Mouse (Mus musculus) megakaryocyte progenitor cell, adult 5-6 weeks (primary cell): ENCODE data around the gene Filip1l. TPM values are rescaled to one million over a fixed set of nuclear protein-coding genes. Genes with fewer than 3 reads are reported as not detected.

Experiments used
- ATAC-seq: replicated peaks from 2 replicates; pipeline ENCODE4 v1.8.0; 2016; ENCODE audit warnings: mild to moderate bottlenecking, moderate TSS enrichment, inconsistent platforms; ENCODE audit not compliant: poor library complexity
- total RNA-seq, 2 experiments: library from RNA; stranded (forward) in 1 of 2; stranded (reverse) in 1 of 2; fragments of 157-497, 149-512 nt in 1 of 2; fragments of 200-1000 nt in 1 of 2; gene quantifications; 2 replicates each; pipeline versions ENCODE4 v1.2.3 to v1.2.4; 2015 to 2017

The Filip1l gene
- total RNA-seq, 2 experiments from 2014 or later = 2.8 to 5.2 TPM

DNA sequence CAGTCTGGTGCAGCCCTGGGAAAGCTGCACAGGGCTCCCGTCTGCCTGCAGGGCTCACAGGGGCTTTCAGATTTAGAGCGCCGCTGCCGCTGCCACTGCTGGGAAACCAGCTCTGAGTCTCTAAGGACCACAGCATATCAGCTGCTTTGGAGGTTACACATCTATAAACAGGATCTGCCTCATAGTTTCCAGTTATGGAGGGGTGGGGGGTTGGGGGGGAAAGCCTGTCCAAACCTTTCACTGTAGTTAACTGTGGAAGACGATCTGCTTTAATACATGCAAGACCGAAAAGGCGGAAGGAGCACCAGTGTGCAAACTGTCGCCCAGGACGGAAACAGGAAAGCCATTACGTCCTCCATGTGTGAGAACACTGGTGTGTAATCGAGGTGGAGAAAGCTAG, 40.3 kb downstream of the Filip1l start:
- no peak for ATAC-seq

DNA sequence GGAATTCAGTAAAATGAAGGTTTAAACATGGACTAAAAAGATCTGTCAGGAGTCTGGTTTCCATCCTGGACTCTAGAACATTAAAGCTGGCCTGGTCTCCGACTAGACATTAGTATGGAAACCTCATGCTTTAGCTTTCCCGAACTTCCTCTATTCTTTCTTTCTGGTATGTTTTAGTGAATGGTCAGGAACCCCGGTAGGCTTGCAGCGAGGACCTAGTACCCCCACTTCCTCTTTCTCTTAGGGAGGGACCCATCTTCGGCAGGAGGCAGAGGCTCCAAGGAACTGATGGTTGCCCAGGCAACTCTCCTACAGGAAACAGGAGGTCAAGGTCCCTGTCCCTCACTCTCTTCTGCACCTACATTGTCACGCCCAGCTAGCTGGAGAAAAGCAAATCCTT, 43.4 kb downstream of the Filip1l start:
- peak; percentile 56 for ATAC-seq

DNA sequence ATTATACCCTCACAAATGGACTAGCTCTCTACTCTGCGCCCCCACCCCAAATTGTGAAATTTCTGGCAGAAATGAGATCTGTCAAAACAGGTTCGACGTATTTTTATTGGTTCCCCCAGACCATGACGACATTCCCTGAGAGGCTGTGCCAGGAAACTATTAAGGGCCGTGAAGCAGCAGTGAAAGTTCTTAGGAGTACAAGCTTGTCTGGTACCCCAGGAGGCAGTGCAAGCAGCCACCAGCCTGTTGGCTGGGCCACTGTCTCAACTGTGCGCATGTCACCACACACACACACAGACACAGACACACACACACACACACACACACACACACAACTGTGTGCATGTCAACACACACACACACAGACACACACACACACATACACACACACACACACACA, 45.0 kb downstream of the Filip1l start:
- ATAC-seq = no peak

DNA sequence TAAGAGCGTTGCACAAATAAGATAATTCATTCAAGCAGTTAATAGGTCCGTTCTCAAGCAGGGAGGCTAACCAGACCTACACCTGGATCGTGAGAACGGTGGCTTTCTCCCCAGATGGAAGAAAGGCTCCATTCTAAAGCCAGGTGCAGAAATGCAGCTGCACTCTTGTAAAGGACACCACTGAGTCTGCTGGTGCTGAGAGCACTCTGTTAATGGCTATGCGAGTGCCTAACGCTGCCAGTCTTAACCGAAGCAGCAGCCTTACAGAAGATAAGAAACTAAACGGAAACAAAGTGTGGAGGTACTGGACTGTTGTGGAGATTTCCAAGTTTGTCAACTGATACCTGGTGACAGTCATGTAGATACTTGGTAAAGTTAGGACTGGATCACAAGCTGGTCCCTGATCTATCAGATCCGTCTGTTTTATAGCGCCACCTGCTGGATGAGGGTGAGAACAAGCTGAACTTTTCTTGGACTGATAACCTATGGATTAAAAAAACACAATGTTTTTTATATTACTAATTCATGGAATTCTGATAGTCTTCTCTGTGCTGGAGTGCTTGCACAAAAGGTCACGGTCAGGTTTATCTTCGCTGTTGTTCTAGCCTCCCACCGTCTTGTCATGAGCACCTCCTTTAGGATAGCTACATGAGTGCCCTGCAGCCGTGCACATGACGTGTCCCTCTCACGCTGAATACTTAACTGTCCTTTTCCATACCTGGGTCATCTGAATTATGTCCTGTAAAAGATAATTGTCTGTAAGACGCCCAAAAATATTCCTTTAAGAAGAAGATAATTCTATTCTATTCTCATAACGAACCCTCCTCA, 45.7 kb downstream of the Filip1l start:
- peak; percentile 77 for ATAC-seq

DNA sequence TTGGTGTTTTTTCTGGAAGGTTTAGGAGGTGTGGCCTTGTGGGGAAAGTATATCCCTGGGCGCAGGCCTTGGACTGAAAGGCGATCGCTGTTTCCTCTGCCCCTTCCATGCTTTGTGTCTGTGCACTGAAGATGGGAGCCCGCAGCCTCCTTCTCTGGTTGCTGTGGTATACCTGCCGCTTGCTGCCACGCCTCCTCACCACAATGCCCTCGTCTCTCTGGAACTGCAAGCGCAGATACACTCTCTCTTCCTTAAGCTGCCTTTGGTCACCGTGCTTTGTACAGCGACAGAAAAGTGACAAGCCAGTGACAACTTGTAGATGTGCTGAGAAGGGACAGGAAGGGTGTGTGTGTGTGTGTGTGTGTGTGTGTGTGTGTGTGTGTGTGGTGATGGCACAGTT, 46.7 kb downstream of the Filip1l start:
- ATAC-seq = no peak

DNA sequence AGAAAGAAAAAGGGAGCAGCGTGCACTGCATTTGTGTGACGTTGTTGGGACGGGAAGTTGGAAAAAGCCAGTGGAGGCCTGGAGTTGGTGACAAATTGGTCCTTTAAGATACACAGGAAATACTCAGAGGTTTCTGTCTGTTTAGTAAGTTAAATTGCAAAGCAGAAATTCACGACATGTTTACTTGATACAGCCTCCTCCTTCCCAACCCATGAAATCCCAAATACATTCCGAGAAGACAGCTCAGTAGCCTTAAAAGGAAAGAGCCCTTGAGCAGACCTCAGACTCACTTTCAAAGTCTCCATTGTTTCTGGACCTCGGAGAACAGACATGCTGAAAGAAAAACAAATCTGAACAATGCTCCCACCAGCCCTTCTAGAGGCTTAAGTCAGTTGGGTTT, 48.8 kb downstream of the Filip1l start:
- ATAC-seq = no peak

DNA sequence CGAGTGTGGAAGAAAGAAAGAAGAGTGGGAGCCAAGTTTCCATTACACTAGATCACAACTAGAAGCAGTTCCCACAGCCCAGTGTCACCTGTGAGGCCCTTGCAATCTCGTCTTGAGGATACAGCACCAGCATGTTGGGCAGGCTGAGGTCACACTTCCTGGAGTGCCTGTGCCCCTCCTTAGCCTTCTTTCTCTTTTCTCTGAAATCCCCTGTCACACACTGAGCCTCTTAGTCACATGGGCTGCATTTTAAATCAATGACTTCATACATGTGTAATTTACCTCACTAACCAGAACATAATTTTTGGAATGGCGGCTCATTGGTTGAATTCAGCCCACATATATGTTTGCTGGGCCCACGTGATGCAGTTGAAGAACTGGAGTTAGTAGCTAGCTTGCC, 50.0 kb downstream of the Filip1l start:
- ATAC-seq = no peak

DNA sequence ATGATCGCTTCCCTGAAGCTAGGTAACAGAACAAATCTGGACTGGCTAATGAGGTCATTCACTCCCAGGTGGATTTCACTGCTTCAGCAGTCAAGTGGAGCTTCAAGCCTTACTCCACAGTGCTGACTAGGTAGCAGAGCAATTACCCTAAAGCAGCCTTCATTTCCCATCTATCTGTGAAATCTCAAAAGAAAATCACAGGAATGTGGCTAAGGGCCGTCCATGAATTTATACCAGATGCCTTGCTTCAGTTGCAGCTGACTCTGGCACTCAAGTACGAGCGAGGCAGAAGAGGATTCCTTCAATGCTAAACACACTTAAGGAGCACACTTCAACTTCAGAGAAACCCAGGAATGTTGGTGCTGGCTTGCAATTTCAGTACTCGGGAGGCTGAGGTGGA, 50.9 kb downstream of the Filip1l start:
- ATAC-seq = no peak

DNA sequence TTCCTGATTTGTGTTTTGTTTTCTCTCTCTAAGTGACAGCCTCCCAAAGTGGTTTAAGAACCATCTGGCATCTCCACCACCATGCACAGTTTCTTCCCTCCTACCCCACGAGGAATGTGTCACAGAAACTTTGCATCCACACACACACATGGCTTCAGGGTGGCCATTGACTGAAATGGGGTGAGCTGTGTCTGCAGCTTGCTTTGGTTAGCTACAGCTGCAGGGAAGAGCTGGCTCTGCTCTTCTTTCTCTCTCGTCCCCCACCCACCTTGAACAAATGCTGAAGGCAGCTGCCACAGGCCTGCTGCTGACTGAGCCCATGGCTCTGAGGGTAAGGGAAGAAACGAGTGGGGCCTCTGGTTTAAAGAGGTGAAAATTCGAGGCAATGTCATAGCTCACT, 59.9 kb downstream of the Filip1l start:
- no peak for ATAC-seq

DNA sequence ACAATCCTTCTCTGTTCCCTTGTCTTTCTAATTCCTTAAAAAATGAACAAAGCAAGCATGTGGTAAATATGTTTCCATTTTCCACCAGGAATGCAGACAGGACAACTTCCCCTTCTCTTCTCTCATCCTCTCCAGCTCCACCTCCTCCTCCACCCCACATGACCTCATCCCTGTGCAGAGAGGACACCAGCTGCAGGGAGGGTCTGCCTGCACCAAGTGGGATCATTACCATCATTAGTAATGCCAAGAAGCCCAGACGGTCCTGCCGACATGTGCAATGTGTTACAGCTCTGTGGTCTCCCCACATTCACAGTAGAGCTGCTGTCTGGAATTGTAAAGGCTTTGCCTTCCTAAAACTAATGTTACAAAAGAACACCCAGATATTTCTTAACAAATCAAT, 63.2 kb downstream of the Filip1l start:
- ATAC-seq = no peak

DNA sequence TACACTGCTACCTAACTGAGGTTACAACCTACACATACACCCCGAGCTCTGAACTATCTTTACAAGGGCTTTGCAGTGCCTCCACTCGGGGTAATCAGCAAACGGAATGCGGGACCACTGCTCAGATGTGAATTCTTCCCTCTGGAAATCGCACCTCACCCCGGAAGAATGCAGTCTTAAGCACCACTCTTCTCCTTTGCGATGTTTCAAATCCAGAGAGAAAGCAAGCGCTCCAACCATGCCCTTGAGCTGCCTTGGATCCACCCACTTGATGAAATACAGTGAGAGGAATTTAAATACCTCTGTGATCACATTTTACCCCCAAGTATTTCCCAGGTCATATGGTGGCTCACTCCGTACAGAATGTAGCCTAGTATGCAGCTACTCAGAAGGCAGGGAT, 64.1 kb downstream of the Filip1l start:
- ATAC-seq = no peak

DNA sequence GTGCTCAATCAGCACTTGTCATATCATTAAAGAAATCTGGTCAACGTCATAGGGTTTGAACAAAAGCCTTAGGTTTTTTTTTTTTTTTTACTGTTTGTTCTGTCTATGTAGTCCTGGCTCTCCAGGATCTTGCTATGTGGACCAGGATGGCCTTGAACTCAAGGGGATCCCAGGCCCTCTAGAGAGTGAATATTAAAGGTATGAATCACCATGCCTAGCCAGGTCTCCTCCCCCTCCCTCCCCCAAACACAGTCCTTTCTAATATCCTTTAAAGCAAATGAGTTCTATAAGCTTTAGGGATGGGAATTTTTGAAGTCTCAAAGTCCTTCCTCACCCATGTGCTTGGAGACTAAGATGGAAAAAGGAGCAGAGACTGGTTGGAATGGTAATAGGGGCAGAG, 65.1 kb downstream of the Filip1l start:
- no peak for ATAC-seq

DNA sequence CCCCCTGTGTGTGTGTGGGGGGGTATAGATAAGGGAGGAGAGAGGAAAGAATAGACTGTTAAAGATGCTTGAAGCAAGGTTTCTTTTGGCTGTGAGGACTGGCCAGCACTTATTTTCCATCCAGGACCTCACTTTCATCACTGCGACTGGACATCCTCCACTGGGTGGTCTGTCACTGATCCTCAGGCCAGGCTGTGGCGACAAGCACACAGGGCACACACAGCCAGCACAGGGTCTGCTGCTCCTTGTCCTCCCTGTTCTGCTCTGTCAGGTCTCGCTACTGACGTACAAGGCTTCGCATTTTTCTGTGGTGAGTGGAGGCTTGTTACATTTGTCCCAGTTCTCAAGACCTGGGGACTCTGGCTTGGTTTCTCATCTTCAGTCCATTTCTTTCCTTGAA, 66.4 kb downstream of the Filip1l start:
- no peak for ATAC-seq

DNA sequence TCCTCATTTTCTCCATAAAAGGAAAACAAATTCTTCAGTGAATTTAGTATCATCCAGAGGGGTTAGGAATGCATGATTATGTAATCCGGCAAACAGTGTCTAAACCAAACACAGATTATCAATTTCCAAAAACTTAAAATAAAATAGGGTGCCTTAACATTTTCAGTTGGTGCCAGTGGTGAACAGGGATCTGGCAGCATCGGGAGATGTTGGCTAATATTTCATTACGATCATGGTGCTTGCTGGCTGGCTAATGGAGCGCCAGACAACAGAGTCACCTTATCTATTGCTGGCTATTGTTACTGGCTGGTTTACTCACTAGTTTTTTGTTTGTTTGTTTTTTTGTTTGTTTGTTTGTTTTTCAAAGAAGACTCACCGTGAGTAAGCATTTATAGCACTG, 67.0 kb downstream of the Filip1l start:
- ATAC-seq = no peak

DNA sequence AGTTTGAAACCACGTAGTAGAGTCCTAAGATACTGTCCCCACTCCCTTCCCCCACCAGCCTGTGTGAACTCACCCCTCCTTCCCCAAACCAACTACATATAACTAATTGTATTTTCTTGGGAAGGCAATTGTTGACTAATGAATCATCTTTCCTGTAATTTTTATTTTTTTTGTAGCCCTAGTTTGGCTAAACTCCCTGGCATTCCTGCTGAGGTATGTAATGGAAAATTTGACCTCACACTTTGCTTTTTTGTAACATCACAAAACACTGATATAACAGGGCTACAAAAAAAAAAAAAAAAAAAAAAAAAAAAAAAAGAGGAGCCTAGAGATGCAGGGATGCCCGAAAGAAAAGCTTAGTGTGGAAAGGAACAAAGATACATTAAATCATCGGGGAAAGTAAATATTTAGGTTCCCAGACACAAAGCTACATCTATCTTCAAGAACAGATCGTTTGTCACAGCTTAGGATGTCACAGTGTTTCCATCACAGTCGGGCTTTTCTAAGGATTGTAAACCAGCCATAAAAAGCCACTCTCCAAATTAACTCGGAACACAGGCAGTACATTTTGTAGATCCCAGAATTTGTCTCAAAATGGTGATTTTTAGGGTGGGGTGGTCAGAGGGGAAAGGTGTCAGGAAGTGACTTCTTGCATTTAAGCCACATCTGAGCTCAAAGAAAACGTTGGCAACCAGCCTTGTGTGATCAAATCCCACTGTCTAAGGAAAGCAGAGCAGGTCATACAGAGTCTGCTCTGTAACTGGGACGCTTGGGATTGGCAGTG, 68.1 kb downstream of the Filip1l start:
- no peak for ATAC-seq

DNA sequence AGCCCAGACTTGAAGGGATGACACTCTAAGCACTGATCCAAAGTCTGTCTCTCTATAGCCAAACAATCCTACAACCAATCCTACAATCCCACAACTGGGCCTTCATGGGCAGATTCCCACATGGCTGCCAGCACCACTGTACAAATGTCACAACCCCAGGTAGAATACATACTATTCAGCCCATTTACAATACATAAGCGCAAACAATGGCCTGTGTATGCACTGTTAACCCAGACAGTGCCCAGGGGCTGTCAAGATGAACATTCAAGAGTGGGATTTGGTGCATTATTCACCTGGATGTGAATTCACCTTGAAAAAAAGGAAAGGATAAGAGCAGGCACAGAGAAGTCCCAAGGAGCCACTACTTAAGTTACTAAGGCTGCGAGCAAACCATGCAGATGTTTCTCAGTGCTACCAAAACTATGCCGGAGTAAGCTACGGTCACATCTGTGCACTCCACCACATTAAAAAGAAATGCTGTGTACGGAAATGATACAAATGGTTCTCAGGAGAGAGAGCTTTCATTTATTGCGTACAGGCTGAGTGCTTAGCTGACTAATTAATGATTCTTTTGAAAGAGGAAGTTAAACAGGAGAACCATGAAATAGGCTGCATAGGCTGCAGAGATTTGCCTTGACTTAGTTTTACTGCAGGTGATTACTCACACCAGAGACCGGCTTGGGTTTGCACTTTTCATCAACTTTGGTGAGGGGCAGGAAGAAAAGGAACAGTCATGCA, 69.0 kb downstream of the Filip1l start:
- peak; percentile 63 for ATAC-seq

DNA sequence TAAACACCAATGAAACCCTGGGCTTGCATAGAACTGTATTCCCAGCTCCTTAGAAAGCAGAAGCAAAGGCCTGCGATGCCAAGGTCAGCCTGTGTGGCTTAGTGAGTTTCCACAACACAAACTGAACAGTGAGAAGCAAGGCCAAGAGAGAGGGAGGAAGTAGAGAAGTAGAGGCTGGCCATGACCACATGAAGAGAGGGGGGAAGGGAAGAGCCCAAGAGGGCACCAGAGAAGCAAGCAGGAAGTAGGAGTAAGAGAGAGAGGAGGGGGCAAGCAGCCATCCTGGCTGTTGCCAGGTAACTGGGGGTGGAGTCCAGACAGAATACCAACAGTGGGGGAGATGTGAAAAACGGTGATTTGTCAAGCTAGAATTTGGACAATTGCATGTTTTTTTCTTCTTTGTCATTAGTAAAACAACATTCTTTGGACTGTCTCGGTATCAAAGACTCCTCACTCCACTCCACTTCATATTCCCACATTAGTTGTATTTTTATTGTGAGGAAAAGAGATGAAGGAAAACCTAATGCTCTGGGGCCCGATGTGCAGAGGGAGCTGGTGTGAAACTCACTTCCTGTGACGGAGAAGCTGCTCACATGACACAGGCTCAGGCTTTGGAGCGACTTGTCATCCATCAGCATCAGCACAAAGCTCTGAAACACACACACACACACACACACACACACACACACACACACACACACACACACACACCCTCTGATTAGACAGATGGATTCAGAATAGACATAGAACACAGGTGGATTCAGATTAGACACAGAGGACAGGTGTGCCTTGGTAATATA, 70.3 kb downstream of the Filip1l start:
- peak; percentile 76 for ATAC-seq

DNA sequence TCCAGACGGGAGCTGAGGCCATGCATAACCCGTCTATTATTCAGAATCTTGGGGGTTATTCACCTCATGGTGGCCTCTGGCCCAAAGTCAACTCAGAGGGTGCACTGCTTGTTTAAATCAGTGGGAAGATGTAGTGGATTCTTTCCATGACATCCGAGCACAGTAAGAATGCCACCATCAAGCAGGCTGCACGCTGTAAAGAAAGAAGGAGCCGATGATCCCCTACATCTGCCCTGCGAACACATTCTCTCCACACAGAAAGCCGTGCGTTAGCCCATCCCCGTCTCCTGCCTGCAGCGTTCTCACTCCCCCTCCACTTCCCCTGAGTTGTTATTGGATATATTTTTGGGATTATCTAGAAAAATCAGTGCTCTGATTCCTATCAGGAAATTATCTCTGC, 73.8 kb downstream of the Filip1l start:
- no peak for ATAC-seq

DNA sequence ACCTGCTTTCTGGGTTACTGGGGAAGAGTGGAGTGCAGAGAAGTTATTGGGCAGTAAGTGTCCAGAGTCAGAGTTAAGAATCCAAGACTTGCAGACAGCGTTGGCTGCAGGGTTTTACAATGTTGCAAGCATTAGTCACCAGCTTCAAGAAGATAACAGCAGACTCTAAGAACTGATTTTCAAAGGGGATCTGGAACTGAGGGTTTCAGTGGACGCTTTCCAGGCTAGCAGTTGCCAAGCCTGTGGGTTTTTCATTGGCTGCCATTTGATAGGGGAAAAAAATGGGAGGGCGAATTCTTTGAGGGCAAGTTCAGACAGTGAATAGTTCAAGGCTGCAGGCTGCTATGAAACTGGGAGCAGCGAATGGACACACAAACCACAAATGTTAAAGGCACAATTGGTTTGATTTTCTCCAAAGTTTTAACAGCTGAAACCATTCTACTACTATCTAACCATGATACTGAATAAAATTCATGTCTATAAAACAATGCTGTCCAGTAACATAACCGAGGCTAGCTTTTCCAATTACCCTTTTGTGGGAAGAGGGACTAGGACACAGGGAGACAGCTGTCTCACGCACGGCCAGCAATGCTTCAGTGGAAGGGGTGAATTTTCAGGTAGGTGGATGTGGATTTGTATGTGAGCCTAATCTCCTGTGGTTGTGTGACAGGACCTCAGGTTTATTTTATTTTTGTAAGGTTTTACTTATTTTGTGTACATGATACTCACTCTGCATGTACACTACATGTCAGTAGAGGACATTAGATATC, 74.8 kb downstream of the Filip1l start:
- no peak for ATAC-seq

DNA sequence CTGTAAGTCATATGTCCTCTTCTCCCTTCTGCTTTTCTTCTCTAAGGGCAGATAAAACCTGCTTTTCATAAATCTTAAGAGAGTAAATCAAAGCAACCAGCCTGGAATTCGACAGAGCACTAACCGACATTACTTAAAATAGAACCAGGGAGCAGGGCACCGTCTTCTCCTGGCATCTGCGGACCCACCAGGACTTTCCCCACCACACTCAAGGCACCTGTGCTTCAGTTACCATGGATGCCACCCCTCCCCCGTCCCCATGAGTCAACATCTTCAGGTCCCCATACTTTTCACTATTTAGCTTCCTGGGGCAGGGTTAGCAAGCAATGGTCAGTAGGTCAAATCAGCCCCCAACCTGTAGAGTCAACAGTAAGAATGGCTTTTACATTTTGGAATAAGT, 76.1 kb downstream of the Filip1l start:
- no peak for ATAC-seq
